Comparison of ENCODE assay signal across 2 mouse cellular contexts in the genomic region with DNA sequence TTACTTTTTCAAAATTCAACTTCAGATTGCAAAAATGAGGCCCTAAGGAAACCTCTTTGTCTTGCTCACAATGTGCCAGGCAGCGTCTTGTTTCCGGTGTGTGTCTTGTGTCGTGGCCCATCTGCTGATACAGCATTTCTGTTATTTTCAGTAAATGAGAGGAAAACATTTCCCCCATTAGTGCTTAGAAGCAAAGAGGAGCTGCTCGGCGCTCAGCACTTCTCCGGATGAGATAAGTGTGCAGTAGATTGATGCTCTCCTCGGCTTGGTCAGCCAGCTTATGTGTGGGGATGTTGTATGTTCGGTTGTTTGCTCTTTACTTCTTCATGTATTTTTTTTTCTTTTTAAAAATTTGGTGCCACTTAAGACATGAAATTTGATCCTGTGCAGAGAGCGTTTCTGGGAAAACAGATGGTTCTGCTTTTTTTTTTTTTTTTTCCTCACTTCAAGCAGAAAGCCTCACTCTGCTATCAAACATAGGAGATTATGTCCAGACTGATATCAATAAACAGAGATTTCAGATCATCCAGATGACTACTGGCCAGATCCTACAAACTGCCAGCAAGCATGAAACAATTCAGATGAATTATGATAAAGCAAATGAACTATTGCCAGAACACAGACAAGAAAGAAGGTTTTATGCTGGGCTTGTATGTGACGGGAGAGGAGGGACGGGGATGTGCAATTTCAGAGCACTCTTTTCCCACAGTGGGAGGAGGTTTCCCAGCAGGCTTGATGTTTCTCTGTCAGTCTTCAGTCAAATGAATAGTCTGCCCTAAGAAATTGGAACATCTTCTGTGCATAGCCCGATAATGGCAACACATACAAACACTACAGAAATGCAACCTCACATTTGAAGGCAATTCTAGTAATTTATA.
TF ChIP-seq lines count a peak whose summit lies in the region.

No protein-coding gene starts in this region.

TF ChIP-seq in CH12.LX, 34 proteins besides CTCF, POLR2A, EP300 and RAD21 (continued from another document):
- TF ChIP-seq MAFK (IDR thresholded peaks at IDR 0.05; ENCODE audit: insufficient replicate concordance, low read length) (peak; percentile 30; the same call in 1 of the 2 replicates), ZNF384 (IDR thresholded peaks at IDR 0.05; ENCODE audit: low read depth, low read length) (peak; percentile 49; the same call in 1 of the 2 replicates), TCF12 (IDR thresholded peaks at IDR 0.05; ENCODE audit: low read depth, low read length) (no peak), PAX5 (IDR thresholded peaks at IDR 0.05; ENCODE audit: low read length) (no peak)

TF ChIP-seq in MEL, 35 proteins besides CTCF, POLR2A, EP300 and RAD21 (continued from another document):
- TF ChIP-seq MXI1 (IDR thresholded peaks at IDR 0.05; ENCODE audit: low read depth, low read length) (no peak), MAZ (IDR thresholded peaks at IDR 0.05; ENCODE audit: low read depth, low read length) (no peak), RCOR1 (IDR thresholded peaks at IDR 0.05; ENCODE audit: low read depth, low read length) (no peak; the same call in 1 of the 2 replicates), ZNF384 (IDR thresholded peaks at IDR 0.05; ENCODE audit: low read depth, low read length) (peak; percentile 91), CHD2 (IDR thresholded peaks at IDR 0.05; ENCODE audit: low read length) (no peak), MAFK (IDR thresholded peaks at IDR 0.05; ENCODE audit: borderline replicate concordance, low read depth, low read length) (peak; percentile 36; the same call in 1 of the 2 replicates), BHLHE40 (IDR thresholded peaks at IDR 0.05; ENCODE audit: borderline replicate concordance, low read depth, low read length) (no peak), SIN3A (IDR thresholded peaks at IDR 0.05; ENCODE audit: low read length) (no peak), TBP (IDR thresholded peaks at IDR 0.05; ENCODE audit: low read depth, low read length) (no peak)
TF ChIP-seq in MEL: peak in this region for 3.
